Mouse (Mus musculus): ENCODE results near the gene Sit1. TPM values are rescaled to one million over a fixed set of nuclear protein-coding genes. Genes with fewer than 3 reads are reported as not detected.

Gene Sit1
- polyA plus RNA-seq, 1 experiment from 2014 or later = 0.94 TPM

GRCm38 (mm10) chr4:43497946-43498345 lies 14.4 kb upstream of the Sit1 start:
- 73% methylated on average over 4 of the region's 4 CpGs for WGBS (ENCODE audit: insufficient replicate concordance)
- DNase-seq = no peak
- no peak for ATAC-seq
- no peak for TF ChIP-seq CTCF (IDR thresholded peaks at IDR 0.05; ENCODE audit: low read depth)
- no peaks in the 10 kb centered on the region for H3K9me3 ChIP-seq (ENCODE audit: low read length)
- no peak overlapping the region for H3K27ac ChIP-seq (ENCODE audit: low read depth)
- H3K4me3 ChIP-seq (ENCODE audit: low read depth, low read length) = peak overlapping the region; percentile 60
- no peaks in the 10 kb centered on the region for H3K27me3 ChIP-seq (ENCODE audit: insufficient read depth, low read length)
- peaks cover 26% of the 10 kb centered on the region for H3K36me3 ChIP-seq (replicated peaks; ENCODE audit: insufficient read depth, low read length)
- peak overlapping the region; percentile 67 for H3K4me2 ChIP-seq (ENCODE audit: low read depth, low read length)
- H3K4me1 ChIP-seq (ENCODE audit: insufficient read depth) = peaks cover 18% of the 10 kb centered on the region
- H3K9ac ChIP-seq (replicated peaks) = peak overlapping the region; percentile 69

- Histone ChIP-seq H3K27ac (ENCODE audit: low read depth) (no peak overlapping the region), H3K4me1 (ENCODE audit: insufficient read depth) (peaks cover 18% of the 10 kb centered on the region), H3K36me3 (replicated peaks; ENCODE audit: insufficient read depth, low read length) (peaks cover 26% of the 10 kb centered on the region), H3K9me3 (ENCODE audit: low read length) (no peaks in the 10 kb centered on the region), H3K27me3 (ENCODE audit: insufficient read depth, low read length) (no peaks in the 10 kb centered on the region), H3K4me3 (ENCODE audit: low read depth, low read length) (peak overlapping the region; percentile 60; the same call in 1 of the 2 replicates), H3K9ac (replicated peaks) (no peak overlapping the region), H3K4me2 (ENCODE audit: low read depth, low read length) (no peak overlapping the region; the same call in 1 of the 2 replicates)
- WGBS (ENCODE audit: insufficient replicate concordance) = 93% methylated on average over 8 of the region's 8 CpGs
- no peak for DNase-seq
- TF ChIP-seq CTCF (IDR thresholded peaks at IDR 0.05; ENCODE audit: low read depth) = no peak
- TF ChIP-seq EP300 (IDR thresholded peaks at IDR 0.05; ENCODE audit: low read depth) = no peak
- ATAC-seq = no peak
These were observed 13.9 kb upstream of the Sit1 start for GRCm38 (mm10) chr4:43497405-43497804.

GRCm38 (mm10) chr4:43496587-43496986 lies 13.1 kb upstream of the Sit1 start:
- Histone ChIP-seq H3K36me3 (replicated peaks; ENCODE audit: insufficient read depth, low read length) (peaks cover 26% of the 10 kb centered on the region), H3K4me1 (ENCODE audit: insufficient read depth) (peaks cover 18% of the 10 kb centered on the region), H3K4me2 (ENCODE audit: low read depth, low read length) (no peak overlapping the region), H3K9ac (replicated peaks) (no peak overlapping the region), H3K27ac (ENCODE audit: low read depth) (no peak overlapping the region), H3K27me3 (ENCODE audit: insufficient read depth, low read length) (no peaks in the 10 kb centered on the region), H3K4me3 (ENCODE audit: low read depth, low read length) (no peak overlapping the region), H3K9me3 (ENCODE audit: low read length) (no peaks in the 10 kb centered on the region)
- ATAC-seq = no peak
- DNase-seq = no peak
- TF ChIP-seq CTCF (IDR thresholded peaks at IDR 0.05; ENCODE audit: low read depth) (no peak), EP300 (IDR thresholded peaks at IDR 0.05; ENCODE audit: low read depth) (no peak)
- 72% methylated on average over 6 of the region's 6 CpGs for WGBS (ENCODE audit: insufficient replicate concordance)

GRCm38 (mm10) chr4:43493846-43494240 lies 10.3 kb upstream of the Sit1 start:
- DNase-seq (no peak), ATAC-seq (no peak)
- Histone ChIP-seq H3K27ac (ENCODE audit: low read depth) (peak overlapping the region; percentile 83), H3K4me2 (ENCODE audit: low read depth, low read length) (peak overlapping the region; percentile 92), H3K9ac (replicated peaks) (peak overlapping the region; percentile 83), H3K4me3 (ENCODE audit: low read depth, low read length) (peak overlapping the region; percentile 84), H3K27me3 (ENCODE audit: insufficient read depth, low read length) (no peaks in the 10 kb centered on the region), H3K36me3 (replicated peaks; ENCODE audit: insufficient read depth, low read length) (peaks cover 26% of the 10 kb centered on the region), H3K9me3 (ENCODE audit: low read length) (no peaks in the 10 kb centered on the region), H3K4me1 (ENCODE audit: insufficient read depth) (peaks cover 12% of the 10 kb centered on the region)
- WGBS (ENCODE audit: insufficient replicate concordance) = under 1% methylated on average over 9 of the region's 9 CpGs
- TF ChIP-seq EP300 (IDR thresholded peaks at IDR 0.05; ENCODE audit: low read depth) (no peak), CTCF (IDR thresholded peaks at IDR 0.05; ENCODE audit: low read depth) (no peak)

- TF ChIP-seq CTCF (IDR thresholded peaks at IDR 0.05; ENCODE audit: low read depth) (0 out of 2 replicates have a peak, but pooled peaks have one; percentile 19), EP300 (IDR thresholded peaks at IDR 0.05; ENCODE audit: low read depth) (0 out of 2 replicates have a peak, but pooled peaks have one; percentile 3)
- Histone ChIP-seq H3K9me3 (ENCODE audit: low read length) (no peaks in the 10 kb centered on the region), H3K4me3 (ENCODE audit: low read depth, low read length) (peak overlapping the region; percentile 84), H3K36me3 (replicated peaks; ENCODE audit: insufficient read depth, low read length) (peaks cover 26% of the 10 kb centered on the region), H3K9ac (replicated peaks) (peak overlapping the region; percentile 83), H3K27ac (ENCODE audit: low read depth) (peak overlapping the region; percentile 83), H3K4me2 (ENCODE audit: low read depth, low read length) (peak overlapping the region; percentile 92), H3K27me3 (ENCODE audit: insufficient read depth, low read length) (no peaks in the 10 kb centered on the region), H3K4me1 (ENCODE audit: insufficient read depth) (peaks cover 12% of the 10 kb centered on the region)
- peak; percentile 86 for ATAC-seq
- peak; percentile 97 for DNase-seq
- WGBS (ENCODE audit: insufficient replicate concordance) = 0% methylated on average over 47 of the region's 47 CpGs
These were observed 9.8 kb upstream of the Sit1 start for GRCm38 (mm10) chr4:43493186-43493845.

GRCm38 (mm10) chr4:43492821-43493185 lies 9.3 kb upstream of the Sit1 start, which contains the start of gene Ccdc107:
Gene Ccdc107, plus strand, starts transcription at chr4:43492900.
- ATAC-seq (peak; percentile 95), DNase-seq (peak; percentile 92)
- no peaks in the 10 kb centered on the region for H3K9me3 ChIP-seq (ENCODE audit: low read length)
- peak within 1 kb of the TSS; percentile 83 for H3K27ac ChIP-seq (ENCODE audit: low read depth)
- peak within 1 kb of the TSS; percentile 83 for H3K9ac ChIP-seq (replicated peaks)
- WGBS (ENCODE audit: insufficient replicate concordance) = under 1% methylated on average over 25 of the region's 25 CpGs
- peaks cover 26% of the 10 kb centered on the region for H3K36me3 ChIP-seq (replicated peaks; ENCODE audit: insufficient read depth, low read length)
- TF ChIP-seq EP300 (IDR thresholded peaks at IDR 0.05; ENCODE audit: low read depth) (peak; percentile 77), CTCF (IDR thresholded peaks at IDR 0.05; ENCODE audit: low read depth) (peak; percentile 23; the same call in 1 of the 2 replicates)
- peak within 1 kb of the TSS; percentile 84 for H3K4me3 ChIP-seq (ENCODE audit: low read depth, low read length)
- H3K27me3 ChIP-seq (ENCODE audit: insufficient read depth, low read length) = no peaks in the 10 kb centered on the region
- H3K4me1 ChIP-seq (ENCODE audit: insufficient read depth) = peaks cover 12% of the 10 kb centered on the region
- peak within 1 kb of the TSS; percentile 92 for H3K4me2 ChIP-seq (ENCODE audit: low read depth, low read length)

All from liver, postnatal 0 days (tissue).